Mouse (Mus musculus) mature B cell (primary cell): ENCODE measurements around the gene Hdac4.

Experiments used
- in situ Hi-C: fragments of 300-500 bp; cut with MboI; formaldehyde crosslinking; loops from 2 replicates; pipeline ENCODE4 v1.14.3; 2019

The Hdac4 gene

GRCm38 (mm10) chr1:92179070-92179469 is 16.4 kb downstream of the Hdac4 start:
- in situ Hi-C loops: loop anchor here (25.0 kb wide), 1 partner anchor 642 kb away; the partner anchor contains the start of gene Asb1

- in situ Hi-C loops: loop anchor here (25.0 kb wide), 1 partner anchor 641 kb away; the partner anchor contains the start of gene Asb1
These were observed 17.2 kb downstream of the Hdac4 start for GRCm38 (mm10) chr1:92178021-92178895.

GRCm38 (mm10) chr1:92177599-92177998 is 17.9 kb downstream of the Hdac4 start:
- in situ Hi-C loops: loop anchor here (25.0 kb wide), 1 partner anchor 640 kb away; the partner anchor contains the start of gene Asb1

GRCm38 (mm10) chr1:92177196-92177595 is 18.3 kb downstream of the Hdac4 start:
- in situ Hi-C loops: loop anchor here (25.0 kb wide), 1 partner anchor 640 kb away; the partner anchor contains the start of gene Asb1

GRCm38 (mm10) chr1:92175266-92175665 is 20.2 kb downstream of the Hdac4 start:
- in situ Hi-C loops: loop anchor here (25.0 kb wide), 1 partner anchor 638 kb away; the partner anchor contains the start of gene Asb1

GRCm38 (mm10) chr1:92174898-92175255 is 20.6 kb downstream of the Hdac4 start:
- in situ Hi-C loops: loop anchor here (25.0 kb wide), 1 partner anchor 638 kb away; the partner anchor contains the start of gene Asb1

GRCm38 (mm10) chr1:92174251-92174897 is 21.1 kb downstream of the Hdac4 start:
- in situ Hi-C loops: no loop called here

GRCm38 (mm10) chr1:92170616-92171235 is 24.8 kb downstream of the Hdac4 start:
- in situ Hi-C loops: no loop called here

GRCm38 (mm10) chr1:92169776-92170055 is 25.8 kb downstream of the Hdac4 start:
- in situ Hi-C loops: no loop called here

GRCm38 (mm10) chr1:92168900-92169775 is 26.4 kb downstream of the Hdac4 start:
- in situ Hi-C loops: no loop called here

GRCm38 (mm10) chr1:92163932-92164331 is 31.6 kb downstream of the Hdac4 start:
- in situ Hi-C loops: no loop called here

- in situ Hi-C loops: no loop called here
These were observed 35.7 kb downstream of the Hdac4 start for GRCm38 (mm10) chr1:92159804-92160203.

GRCm38 (mm10) chr1:92150201-92150600 is 45.3 kb downstream of the Hdac4 start:
- in situ Hi-C loops: no loop called here

GRCm38 (mm10) chr1:92148527-92148926 is 47.0 kb downstream of the Hdac4 start:
- in situ Hi-C loops: no loop called here

GRCm38 (mm10) chr1:92144868-92145534 is 50.5 kb downstream of the Hdac4 start:
- in situ Hi-C loops: no loop called here

GRCm38 (mm10) chr1:92143331-92143895 is 52.1 kb downstream of the Hdac4 start:
- in situ Hi-C loops: no loop called here

- in situ Hi-C loops: no loop called here
These were observed 52.7 kb downstream of the Hdac4 start for GRCm38 (mm10) chr1:92142793-92143192.

GRCm38 (mm10) chr1:92139001-92139400 is 56.5 kb downstream of the Hdac4 start:
- in situ Hi-C loops: no loop called here

- in situ Hi-C loops: no loop called here
These were observed 58.2 kb downstream of the Hdac4 start for GRCm38 (mm10) chr1:92137136-92137848.

GRCm38 (mm10) chr1:92136362-92136761 is 59.1 kb downstream of the Hdac4 start:
- in situ Hi-C loops: no loop called here
